Mouse (Mus musculus): Measurements from ENCODE around the gene Zfp189. TPM values are rescaled to one million over a fixed set of nuclear protein-coding genes. Genes with fewer than 3 reads are reported as not detected.

Zfp189 gene
- polyA plus RNA-seq, 1 experiment from 2014 or later, result 10.4 TPM

GRCm38 (mm10) chr4:49549383-49549782 is 28.4 kb downstream of the Zfp189 start, which contains the start of gene Aldob:
Aldob (minus strand) TSS chr4:49549546.
- Histone ChIP-seq H3K4me1 (ENCODE audit: control insufficient read depth, insufficient read depth, low read length) (no peaks in the 10 kb centered on the region), H3K4me2 (replicated peaks; ENCODE audit: low read depth, low read length) (no peak within 1 kb of the TSS), H3K9ac (ENCODE audit: low read depth, low read length) (no peak within 1 kb of the TSS), H3K27ac (ENCODE audit: low read depth, low read length) (no peak within 1 kb of the TSS; the same call in 1 of the 2 replicates), H3K9me3 (ENCODE audit: control insufficient read depth, low read length) (no peaks in the 10 kb centered on the region), H3K4me3 (ENCODE audit: low read length) (no peak within 1 kb of the TSS), H3K27me3 (ENCODE audit: control insufficient read depth, insufficient read depth, low read length) (no peaks in the 10 kb centered on the region), H3K36me3 (ENCODE audit: control insufficient read depth, insufficient read depth, low read length) (no peaks in the 10 kb centered on the region)
- no peak for ATAC-seq (ENCODE audit: low FRiP score, low TSS enrichment)
- WGBS, result 50% methylated on average over 3 of the region's 3 CpGs

GRCm38 (mm10) chr4:49553380-49553779 is 32.4 kb downstream of the Zfp189 start:
- H3K9me3 ChIP-seq (ENCODE audit: control insufficient read depth, low read length), result no peaks in the 10 kb centered on the region
- 49% methylated on average over 5 of the region's 5 CpGs for WGBS
- H3K4me3 ChIP-seq (ENCODE audit: low read length), result no peak overlapping the region
- no peak for ATAC-seq (ENCODE audit: low FRiP score, low TSS enrichment)
- no peak overlapping the region for H3K9ac ChIP-seq (ENCODE audit: low read depth, low read length)
- H3K27ac ChIP-seq (ENCODE audit: low read depth, low read length), result no peak overlapping the region
- H3K27me3 ChIP-seq (ENCODE audit: control insufficient read depth, insufficient read depth, low read length), result no peaks in the 10 kb centered on the region
- H3K4me2 ChIP-seq (replicated peaks; ENCODE audit: low read depth, low read length), result no peak overlapping the region
- no peaks in the 10 kb centered on the region for H3K4me1 ChIP-seq (ENCODE audit: control insufficient read depth, insufficient read depth, low read length)
- H3K36me3 ChIP-seq (ENCODE audit: control insufficient read depth, insufficient read depth, low read length), result no peaks in the 10 kb centered on the region

- ATAC-seq (ENCODE audit: low FRiP score, low TSS enrichment), result no peak
- no peaks in the 10 kb centered on the region for H3K9me3 ChIP-seq (ENCODE audit: control insufficient read depth, low read length)
- no peak overlapping the region for H3K4me2 ChIP-seq (replicated peaks; ENCODE audit: low read depth, low read length)
- 100% methylated on average over 7 of the region's 7 CpGs for WGBS
- H3K36me3 ChIP-seq (ENCODE audit: control insufficient read depth, insufficient read depth, low read length), result no peaks in the 10 kb centered on the region
- no peak overlapping the region for H3K27ac ChIP-seq (ENCODE audit: low read depth, low read length)
- H3K4me1 ChIP-seq (ENCODE audit: control insufficient read depth, insufficient read depth, low read length), result no peaks in the 10 kb centered on the region
- no peak overlapping the region for H3K9ac ChIP-seq (ENCODE audit: low read depth, low read length)
- H3K4me3 ChIP-seq (ENCODE audit: low read length), result no peak overlapping the region
- no peaks in the 10 kb centered on the region for H3K27me3 ChIP-seq (ENCODE audit: control insufficient read depth, insufficient read depth, low read length)
Observed at GRCm38 (mm10) chr4:49557375-49557774, 36.4 kb downstream of the Zfp189 start.

GRCm38 (mm10) chr4:49558181-49558580 is 37.2 kb downstream of the Zfp189 start:
- Histone ChIP-seq H3K4me2 (replicated peaks; ENCODE audit: low read depth, low read length) (no peak overlapping the region), H3K9ac (ENCODE audit: low read depth, low read length) (no peak overlapping the region), H3K27ac (ENCODE audit: low read depth, low read length) (no peak overlapping the region), H3K4me3 (ENCODE audit: low read length) (no peak overlapping the region), H3K27me3 (ENCODE audit: control insufficient read depth, insufficient read depth, low read length) (no peaks in the 10 kb centered on the region), H3K36me3 (ENCODE audit: control insufficient read depth, insufficient read depth, low read length) (no peaks in the 10 kb centered on the region), H3K9me3 (ENCODE audit: control insufficient read depth, low read length) (no peaks in the 10 kb centered on the region), H3K4me1 (ENCODE audit: control insufficient read depth, insufficient read depth, low read length) (no peaks in the 10 kb centered on the region)
- 88% methylated on average over 2 of the region's 2 CpGs for WGBS
- ATAC-seq (ENCODE audit: low FRiP score, low TSS enrichment), result no peak

- WGBS, result 56% methylated on average over 20 of the region's 20 CpGs
- no peaks in the 10 kb centered on the region for H3K9me3 ChIP-seq (ENCODE audit: control insufficient read depth, low read length)
- H3K9ac ChIP-seq (ENCODE audit: low read depth, low read length), result no peak overlapping the region
- no peak overlapping the region for H3K27ac ChIP-seq (ENCODE audit: low read depth, low read length)
- 0 out of 2 replicates have a peak, but pooled peaks have one; percentile 35 for ATAC-seq (ENCODE audit: low FRiP score, low TSS enrichment)
- H3K4me2 ChIP-seq (replicated peaks; ENCODE audit: low read depth, low read length), result no peak overlapping the region
- H3K4me3 ChIP-seq (ENCODE audit: low read length), result no peak overlapping the region
- H3K4me1 ChIP-seq (ENCODE audit: control insufficient read depth, insufficient read depth, low read length), result no peaks in the 10 kb centered on the region
- no peaks in the 10 kb centered on the region for H3K36me3 ChIP-seq (ENCODE audit: control insufficient read depth, insufficient read depth, low read length)
- H3K27me3 ChIP-seq (ENCODE audit: control insufficient read depth, insufficient read depth, low read length), result no peaks in the 10 kb centered on the region
Observed at GRCm38 (mm10) chr4:49559915-49560772, 39.2 kb downstream of the Zfp189 start.

- H3K4me3 ChIP-seq (ENCODE audit: low read length), result no peak overlapping the region
- H3K27ac ChIP-seq (ENCODE audit: low read depth, low read length), result no peak overlapping the region
- no peaks in the 10 kb centered on the region for H3K9me3 ChIP-seq (ENCODE audit: control insufficient read depth, low read length)
- WGBS, result 19% methylated on average over 3 of the region's 3 CpGs
- peak; percentile 89 for ATAC-seq (ENCODE audit: low FRiP score, low TSS enrichment)
- no peak overlapping the region for H3K4me2 ChIP-seq (replicated peaks; ENCODE audit: low read depth, low read length)
- H3K4me1 ChIP-seq (ENCODE audit: control insufficient read depth, insufficient read depth, low read length), result no peaks in the 10 kb centered on the region
- no peak overlapping the region for H3K9ac ChIP-seq (ENCODE audit: low read depth, low read length)
- no peaks in the 10 kb centered on the region for H3K36me3 ChIP-seq (ENCODE audit: control insufficient read depth, insufficient read depth, low read length)
- H3K27me3 ChIP-seq (ENCODE audit: control insufficient read depth, insufficient read depth, low read length), result no peaks in the 10 kb centered on the region
Observed at GRCm38 (mm10) chr4:49567613-49568012, 46.6 kb downstream of the Zfp189 start.

GRCm38 (mm10) chr4:49572194-49572593 is 51.2 kb downstream of the Zfp189 start:
- no peak overlapping the region for H3K9ac ChIP-seq (ENCODE audit: low read depth, low read length)
- H3K4me2 ChIP-seq (replicated peaks; ENCODE audit: low read depth, low read length), result no peak overlapping the region
- no peaks in the 10 kb centered on the region for H3K4me1 ChIP-seq (ENCODE audit: control insufficient read depth, insufficient read depth, low read length)
- no peaks in the 10 kb centered on the region for H3K27me3 ChIP-seq (ENCODE audit: control insufficient read depth, insufficient read depth, low read length)
- no peak overlapping the region for H3K27ac ChIP-seq (ENCODE audit: low read depth, low read length)
- H3K36me3 ChIP-seq (ENCODE audit: control insufficient read depth, insufficient read depth, low read length), result no peaks in the 10 kb centered on the region
- 91% methylated on average over 4 of the region's 4 CpGs for WGBS
- no peaks in the 10 kb centered on the region for H3K9me3 ChIP-seq (ENCODE audit: control insufficient read depth, low read length)
- no peak for ATAC-seq (ENCODE audit: low FRiP score, low TSS enrichment)
- no peak overlapping the region for H3K4me3 ChIP-seq (ENCODE audit: low read length)

Other genes with a start within 250 kb of the Zfp189 start
- 0.27 TPM in 1 of 2 replicates, not detected in the other for gene Acnat2, start 113.0 kb upstream of the Zfp189 start, polyA plus RNA-seq (2014; fragmentation: Nextera tagmentation; extraction: Ambion mirVana)
- gene Acnat1, start 47.3 kb upstream of the Zfp189 start, polyA plus RNA-seq (2014; fragmentation: Nextera tagmentation; extraction: Ambion mirVana), result not detected in 2 replicates
- gene Baat, start 14.6 kb upstream of the Zfp189 start, polyA plus RNA-seq (2014; fragmentation: Nextera tagmentation; extraction: Ambion mirVana), result 0.16 TPM in 1 of 2 replicates, not detected in the other
- gene Mrpl50, start 83 bp upstream of the Zfp189 start, polyA plus RNA-seq (2014; fragmentation: Nextera tagmentation; extraction: Ambion mirVana), result 86.6 and 90.7 TPM in 2 replicates
- 43.9 and 77.0 TPM in 2 replicates for gene Aldob, start 28.4 kb downstream of the Zfp189 start, polyA plus RNA-seq (2014; fragmentation: Nextera tagmentation; extraction: Ambion mirVana)
- gene Tmem246, start 76.7 kb downstream of the Zfp189 start, polyA plus RNA-seq (2014; fragmentation: Nextera tagmentation; extraction: Ambion mirVana), result 11.2 and 16.3 TPM in 2 replicates
- gene Rnf20, start 110.8 kb downstream of the Zfp189 start, polyA plus RNA-seq (2014; fragmentation: Nextera tagmentation; extraction: Ambion mirVana), result 39.1 and 61.1 TPM in 2 replicates
- gene Ppp3r2, start 160.8 kb downstream of the Zfp189 start, polyA plus RNA-seq (2014; fragmentation: Nextera tagmentation; extraction: Ambion mirVana), result not detected in 2 replicates

Data from kidney, embryonic 14.5 days (tissue).